ENCODE assay signal across 8 mouse cellular contexts in genomic region chr16:36828820-36829219, GRCm38 (mm10). TPM values are rescaled to one million over a fixed set of nuclear protein-coding genes. Genes with fewer than 3 reads are reported as not detected.
DNase-seq lines count a peak whose midpoint lies in the region; ATAC-seq lines count a peak whose summit lies in the region.

No protein-coding gene starts in this region.

- peaks cover 9% of the 10 kb centered on the region for H3K4me1 ChIP-seq in kidney, embryonic 15.5 days
- H3K4me1 ChIP-seq in forebrain, embryonic 15.5 days, result peaks cover 24% of the 10 kb centered on the region
- peaks cover 15% of the 10 kb centered on the region for H3K4me1 ChIP-seq in liver, embryonic 15.5 days (replicated peaks)

- DNase-seq in kidney, postnatal 4 days, result no peak
- peak; percentile 36 for DNase-seq in adipocyte (ENCODE audit: low spot score)
- no peak for DNase-seq in cerebellum, adult 11-12 months
- DNase-seq in frontal cortex, postnatal 10 days (ENCODE audit: low spot score in 2 of 2), result no peak
- no peak for DNase-seq in left cerebral cortex, postnatal 36 days (ENCODE audit: low spot score in 2 of 2)

- H3K4me3 ChIP-seq in kidney, embryonic 15.5 days (replicated peaks), result peak overlapping the region; percentile 93
- peak overlapping the region; percentile 96 for H3K4me3 ChIP-seq in forebrain, embryonic 15.5 days
- peak overlapping the region; percentile 93 for H3K4me3 ChIP-seq in liver, embryonic 15.5 days (replicated peaks)

- WGBS in kidney, embryonic 15.5 days, result 6% methylated on average over 11 of the region's 11 CpGs
- 1% methylated on average over 11 of the region's 11 CpGs for WGBS in forebrain, embryonic 15.5 days
- WGBS in liver, embryonic 15.5 days (ENCODE audit: insufficient replicate concordance), result 13% methylated on average over 11 of the region's 11 CpGs

- H3K9ac ChIP-seq in kidney, embryonic 15.5 days, result peak overlapping the region; percentile 84
- peak overlapping the region; percentile 97 for H3K9ac ChIP-seq in forebrain, embryonic 15.5 days (replicated peaks)
- peak overlapping the region; percentile 85 for H3K9ac ChIP-seq in liver, embryonic 15.5 days

- peaks cover 4% of the 10 kb centered on the region; the same call in 1 of the 2 replicates for H3K27me3 ChIP-seq in kidney, embryonic 15.5 days
- no peaks in the 10 kb centered on the region for H3K27me3 ChIP-seq in forebrain, embryonic 15.5 days
- H3K27me3 ChIP-seq in liver, embryonic 15.5 days, result peaks cover 12% of the 10 kb centered on the region; the same call in 1 of the 2 replicates

- H3K36me3 ChIP-seq in kidney, embryonic 15.5 days, result no peaks in the 10 kb centered on the region
- H3K36me3 ChIP-seq in forebrain, embryonic 15.5 days, result peaks cover 7% of the 10 kb centered on the region; the same call in 1 of the 2 replicates
- H3K36me3 ChIP-seq in liver, embryonic 15.5 days (replicated peaks), result no peaks in the 10 kb centered on the region

- ATAC-seq in kidney, embryonic 15.5 days (replicated peaks; ENCODE audit: low FRiP score), result peak; percentile 19; the same call in 1 of the 2 replicates
- peak; percentile 32 for ATAC-seq in forebrain, embryonic 15.5 days (replicated peaks)
- no peak for ATAC-seq in liver, embryonic 15.5 days (ENCODE audit: insufficient read depth)

- peak overlapping the region; percentile 88 for H3K4me2 ChIP-seq in kidney, embryonic 15.5 days
- H3K4me2 ChIP-seq in forebrain, embryonic 15.5 days (replicated peaks), result peak overlapping the region; percentile 81
- peak overlapping the region; percentile 93 for H3K4me2 ChIP-seq in liver, embryonic 15.5 days

- intact Hi-C loops in left cerebral cortex, postnatal 36 days (cut with DNase I), result loop anchor here (10.0 kb wide), 1 partner anchor 754 kb away; the partner anchor contains the start of genes Ccdc58 and Fam162a

- H3K27ac ChIP-seq in kidney, embryonic 15.5 days, result no peak overlapping the region
- H3K27ac ChIP-seq in forebrain, embryonic 15.5 days (replicated peaks), result peak overlapping the region; percentile 75; the same call in 1 of the 2 replicates
- no peak overlapping the region for H3K27ac ChIP-seq in liver, embryonic 15.5 days (replicated peaks)

- no peaks in the 10 kb centered on the region for H3K9me3 ChIP-seq in kidney, embryonic 15.5 days (replicated peaks)
- no peaks in the 10 kb centered on the region for H3K9me3 ChIP-seq in forebrain, embryonic 15.5 days
- H3K9me3 ChIP-seq in liver, embryonic 15.5 days (replicated peaks), result no peaks in the 10 kb centered on the region

RNA-seq across cellular contexts. Expression of gene Iqcb1, which starts 0.6 kb away (rescaled TPM):
- polyA plus RNA-seq in kidney, embryonic 15.5 days (2015; fragmentation: Nextera tagmentation; extraction: Ambion mirVana), result 33.3 and 40.9 TPM in 2 replicates
- 55.8 and 59.1 TPM in 2 replicates for polyA plus RNA-seq in forebrain, embryonic 15.5 days (2015; fragmentation: Nextera tagmentation; extraction: Ambion mirVana)
- 7.7 and 9.1 TPM in 2 replicates for polyA plus RNA-seq in liver, embryonic 15.5 days (2015; fragmentation: Nextera tagmentation; extraction: Ambion mirVana)
- total RNA-seq in left cerebral cortex, postnatal 36 days (2021), result 10 to 100 TPM; 38.6 to 49.6 TPM

RNA-seq across cellular contexts. Expression of gene Slc15a2, which starts 44.1 kb away (rescaled TPM):
- polyA plus RNA-seq in kidney, embryonic 15.5 days (2015; fragmentation: Nextera tagmentation; extraction: Ambion mirVana), result 18.0 and 18.9 TPM in 2 replicates
- polyA plus RNA-seq in forebrain, embryonic 15.5 days (2015; fragmentation: Nextera tagmentation; extraction: Ambion mirVana), result 13.2 and 13.9 TPM in 2 replicates
- 1.7 and 2.0 TPM in 2 replicates for polyA plus RNA-seq in liver, embryonic 15.5 days (2015; fragmentation: Nextera tagmentation; extraction: Ambion mirVana)
- total RNA-seq in left cerebral cortex, postnatal 36 days (2021), result 10 to 100 TPM; 30.0 to 33.4 TPM

RNA-seq across cellular contexts. Expression of gene Eaf2, which starts 46.0 kb away (rescaled TPM):
- 8.5 and 8.6 TPM in 2 replicates for polyA plus RNA-seq in kidney, embryonic 15.5 days (2015; fragmentation: Nextera tagmentation; extraction: Ambion mirVana)
- polyA plus RNA-seq in forebrain, embryonic 15.5 days (2015; fragmentation: Nextera tagmentation; extraction: Ambion mirVana), result 0.84 and 0.91 TPM in 2 replicates
- 0.21 and 0.39 TPM in 2 replicates for polyA plus RNA-seq in liver, embryonic 15.5 days (2015; fragmentation: Nextera tagmentation; extraction: Ambion mirVana)
- total RNA-seq in left cerebral cortex, postnatal 36 days (2021), result 1 to 10 TPM in 1 of 2 experiments, under 1 TPM in 1; 0.35 to 1.7 TPM

RNA-seq across cellular contexts. Expression of gene Golgb1, which starts 46.1 kb away (rescaled TPM):
- 104 and 111 TPM in 2 replicates for polyA plus RNA-seq in kidney, embryonic 15.5 days (2015; fragmentation: Nextera tagmentation; extraction: Ambion mirVana)
- polyA plus RNA-seq in forebrain, embryonic 15.5 days (2015; fragmentation: Nextera tagmentation; extraction: Ambion mirVana), result 91.9 and 92.1 TPM in 2 replicates
- polyA plus RNA-seq in liver, embryonic 15.5 days (2015; fragmentation: Nextera tagmentation; extraction: Ambion mirVana), result 22.7 and 24.7 TPM in 2 replicates
- total RNA-seq in left cerebral cortex, postnatal 36 days (2021), result 10 to 100 TPM; 66.0 to 74.9 TPM
